Mouse (Mus musculus) embryo, embryonic 9.5 days (tissue): ENCODE results near the gene Gcsh.

Experiments
- DNase-seq: peaks from one replicate; pipeline ENCODE4 v3.0.0-alpha.2; 2017; ENCODE audit errors: extremely low spot score

Gcsh gene

GRCm38 (mm10) chr8:116993095-116993867, at the start of gene Gcsh:
Gene Gcsh, minus strand, starts transcription at chr8:116993537.
- peak; percentile 99 for DNase-seq

GRCm38 (mm10) chr8:117039843-117040242, 46.5 kb upstream of the Gcsh start:
- DNase-seq, result no peak

DNA sequence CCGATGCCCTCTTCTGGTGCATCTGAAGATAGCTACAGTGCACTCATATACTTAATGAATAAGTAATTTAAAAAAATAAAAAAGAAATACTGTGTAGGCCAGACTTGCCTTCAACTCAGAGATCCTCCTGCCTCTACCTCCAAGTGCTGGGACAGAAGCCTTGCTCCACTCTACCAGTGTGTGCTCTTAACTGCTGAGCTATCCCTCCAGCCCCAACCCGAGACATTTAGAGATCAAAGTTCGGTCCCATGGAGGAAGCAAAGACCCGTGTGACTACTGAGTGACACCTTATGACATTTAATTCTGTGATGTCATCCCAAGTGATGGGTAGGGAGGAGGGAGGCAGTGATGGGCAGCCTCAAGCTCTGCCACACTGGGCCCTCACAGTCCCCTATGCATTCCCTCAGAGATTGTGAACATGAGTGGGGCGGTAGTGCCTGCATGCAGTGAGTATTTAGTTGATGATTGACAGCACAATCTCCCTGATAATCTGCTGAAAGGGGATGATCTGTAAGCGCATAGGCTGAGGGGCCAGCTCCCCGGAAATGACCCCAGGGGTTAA, 44.1 kb upstream of the Gcsh start:
- DNase-seq, result no peak

GRCm38 (mm10) chr8:117033393-117033792, 40.1 kb upstream of the Gcsh start:
- DNase-seq, result no peak

DNA sequence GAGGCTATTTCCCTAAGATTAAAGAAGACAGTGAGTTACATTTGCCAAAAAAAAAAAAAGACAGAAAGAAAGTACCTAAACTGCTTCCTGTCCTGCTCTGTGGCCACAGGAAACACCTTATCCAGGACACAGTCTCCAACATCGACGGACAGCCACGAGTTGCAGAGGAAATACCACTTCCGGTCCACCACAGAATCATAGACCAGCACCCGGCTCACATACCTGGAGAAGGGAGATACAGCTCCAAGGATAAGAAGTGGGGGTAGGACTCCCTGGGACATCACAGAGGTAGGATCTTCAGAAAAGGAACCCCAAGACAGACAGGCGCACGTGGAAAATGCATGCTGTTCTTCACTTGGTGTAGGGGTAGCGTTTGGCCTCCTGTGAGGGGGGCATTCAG, 39.3 kb upstream of the Gcsh start:
- DNase-seq, result no peak

DNA sequence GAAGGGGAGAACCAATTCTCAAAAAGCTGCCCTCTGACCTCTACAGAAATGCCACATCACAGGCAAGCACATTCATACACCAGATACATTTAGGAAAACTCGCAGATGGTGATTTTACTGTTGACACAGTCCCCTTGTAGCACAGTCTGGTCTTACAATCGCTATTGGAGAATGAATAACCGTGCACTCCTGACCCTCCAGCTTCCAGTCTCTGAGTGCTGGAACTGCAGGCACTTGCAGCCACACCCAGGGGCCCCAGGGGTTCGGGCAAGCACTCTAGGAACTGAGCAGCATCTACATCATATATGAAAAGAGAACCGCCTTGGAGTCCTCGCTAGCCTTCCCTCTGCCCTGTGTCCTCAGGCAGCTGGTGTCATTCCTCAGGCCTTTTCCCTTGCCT, 38.1 kb upstream of the Gcsh start:
- no peak for DNase-seq

DNA sequence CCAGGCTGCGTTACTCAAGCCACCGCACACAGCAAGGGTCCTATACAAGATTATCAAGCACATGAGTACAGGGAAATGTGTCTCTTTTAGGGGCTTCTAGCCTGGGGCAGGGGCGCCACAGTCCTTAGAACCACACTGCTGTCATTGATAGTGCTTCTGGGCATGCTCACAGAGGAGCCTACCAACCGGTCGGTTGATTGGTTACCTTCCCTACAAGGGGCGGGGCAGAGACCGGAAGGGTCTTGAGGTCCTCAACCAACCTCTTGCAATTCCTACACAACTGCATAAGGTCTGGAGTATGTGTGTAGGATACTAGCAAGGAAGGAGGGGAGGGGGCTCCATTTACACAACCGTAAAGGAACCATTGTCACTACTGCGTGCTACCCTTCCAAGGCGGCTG, 35.3 kb upstream of the Gcsh start:
- no peak for DNase-seq

- DNase-seq, result no peak
Observed at GRCm38 (mm10) chr8:117027601-117028000, 34.3 kb upstream of the Gcsh start.

DNA sequence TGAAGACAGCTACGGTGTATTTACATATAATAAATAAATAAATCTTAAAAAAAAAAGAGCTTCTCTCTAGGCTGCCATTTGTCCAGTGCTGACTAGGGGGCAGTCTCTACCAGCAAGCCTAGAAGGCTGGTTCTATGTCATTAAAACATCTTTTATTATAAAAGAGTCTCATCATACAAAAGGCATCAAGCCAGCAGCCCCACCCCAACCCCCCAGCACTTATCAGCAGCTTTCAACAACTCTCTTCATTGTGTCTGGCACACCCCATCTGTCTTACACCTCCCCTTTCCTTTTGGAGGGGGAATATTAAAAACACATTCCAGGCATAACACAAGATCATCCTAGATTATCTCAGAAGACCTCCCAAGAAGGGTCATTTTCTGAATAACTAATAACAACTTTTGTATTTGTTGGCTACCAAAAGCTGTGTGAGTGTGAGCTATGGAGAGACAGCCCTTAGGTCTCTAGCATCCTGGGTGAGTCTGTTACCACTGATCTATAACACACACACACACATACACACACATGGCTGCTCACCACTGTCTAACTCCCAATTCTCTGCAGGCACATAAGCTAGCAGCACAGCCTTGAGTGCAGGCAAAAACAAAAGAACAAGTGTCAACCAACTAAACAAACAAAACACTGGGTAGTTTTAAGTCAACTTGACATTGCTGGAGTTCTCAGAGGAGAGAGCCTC, 29.1 kb upstream of the Gcsh start:
- no peak for DNase-seq

GRCm38 (mm10) chr8:117019323-117020275, 26.3 kb upstream of the Gcsh start:
- DNase-seq, result no peak

DNA sequence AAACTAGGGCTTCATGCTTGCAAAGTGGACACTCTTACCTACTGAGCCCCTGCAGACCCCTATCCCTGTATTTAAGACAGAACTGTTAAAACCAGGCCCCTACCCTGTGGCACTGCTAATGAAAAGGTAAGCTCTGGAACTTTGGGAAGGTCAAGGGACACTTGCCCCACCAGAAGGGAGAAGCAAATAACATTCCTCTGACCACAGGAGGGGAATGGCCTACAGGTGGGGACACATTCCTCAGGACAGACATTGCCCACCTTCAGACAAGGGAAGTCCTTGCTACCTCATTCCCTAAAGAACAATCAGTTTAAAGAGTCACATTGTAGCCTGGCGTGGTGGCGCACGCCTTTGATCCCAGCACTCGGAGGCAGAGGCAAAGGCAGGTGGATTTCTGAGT, 24.6 kb upstream of the Gcsh start:
- no peak for DNase-seq

DNA sequence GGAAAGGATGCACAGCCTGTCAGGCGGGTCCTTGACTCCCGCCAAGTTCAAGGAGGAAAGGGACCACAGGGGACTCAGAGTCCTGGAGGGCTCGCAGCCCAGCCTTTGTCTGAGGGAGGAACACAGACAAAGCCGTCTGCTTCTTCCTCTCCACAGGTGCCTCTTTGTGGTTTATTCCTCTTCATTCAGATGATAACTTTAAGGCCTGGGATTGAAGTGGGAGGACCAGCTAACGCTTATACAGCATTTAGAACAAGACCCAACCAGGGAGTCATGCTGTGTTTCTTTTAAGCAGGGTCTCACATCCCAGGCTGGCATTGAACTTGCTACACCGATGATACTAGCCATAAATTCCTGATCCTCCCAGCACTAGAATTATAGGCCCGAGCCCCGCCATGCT, 23.7 kb upstream of the Gcsh start:
- DNase-seq, result no peak

DNA sequence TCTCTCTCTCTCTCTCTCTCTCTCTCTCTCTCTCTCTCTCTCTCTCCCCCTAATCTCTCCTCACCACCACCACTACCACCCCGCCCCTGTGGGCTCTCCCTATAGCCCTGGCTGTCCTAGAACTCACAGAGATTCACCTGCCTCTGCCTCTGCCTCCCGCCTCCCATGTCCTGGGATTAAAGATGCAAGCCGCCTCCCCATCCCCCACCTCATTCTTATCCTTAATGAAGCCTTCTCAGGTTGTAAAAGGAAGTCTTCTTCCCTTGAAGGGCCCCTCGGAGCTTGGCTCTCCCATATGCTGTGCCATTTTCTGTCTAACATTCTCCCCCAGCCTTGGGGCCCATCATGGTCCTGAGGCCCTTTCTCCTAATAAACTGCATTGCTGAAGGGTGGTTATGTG, 22.3 kb upstream of the Gcsh start:
- no peak for DNase-seq

- DNase-seq, result no peak
Observed at GRCm38 (mm10) chr8:117011366-117011765, 18.0 kb upstream of the Gcsh start.

GRCm38 (mm10) chr8:116994016-116994716, 829 bp upstream of the Gcsh start:
- no peak for DNase-seq

- no peak for DNase-seq
Observed at GRCm38 (mm10) chr8:116992176-116992971, 963 bp downstream of the Gcsh start.

DNA sequence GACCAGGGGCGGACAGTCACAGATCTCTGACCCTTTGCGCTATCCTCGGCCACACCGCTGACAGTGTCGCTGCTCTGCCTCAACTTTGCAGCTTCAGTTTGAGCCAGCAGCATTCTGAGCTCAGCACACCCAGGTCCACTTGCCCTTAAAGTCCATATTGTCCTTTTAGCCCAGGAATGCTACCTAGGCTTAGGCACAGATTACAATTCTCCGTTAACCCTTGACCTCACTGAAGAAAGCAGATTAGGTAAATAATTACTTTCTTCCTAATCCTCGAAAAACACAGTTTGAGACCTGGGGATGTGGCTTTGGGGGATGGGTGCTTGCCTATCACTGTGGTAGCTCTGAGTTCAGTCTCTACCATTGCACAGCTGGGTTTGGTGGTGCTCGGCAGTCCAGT, 2.1 kb downstream of the Gcsh start:
- no peak for DNase-seq

GRCm38 (mm10) chr8:116989842-116990241, 3.5 kb downstream of the Gcsh start:
- no peak for DNase-seq

- peak; percentile 65 for DNase-seq
Observed at GRCm38 (mm10) chr8:116980117-116980516, 13.2 kb downstream of the Gcsh start.

DNA sequence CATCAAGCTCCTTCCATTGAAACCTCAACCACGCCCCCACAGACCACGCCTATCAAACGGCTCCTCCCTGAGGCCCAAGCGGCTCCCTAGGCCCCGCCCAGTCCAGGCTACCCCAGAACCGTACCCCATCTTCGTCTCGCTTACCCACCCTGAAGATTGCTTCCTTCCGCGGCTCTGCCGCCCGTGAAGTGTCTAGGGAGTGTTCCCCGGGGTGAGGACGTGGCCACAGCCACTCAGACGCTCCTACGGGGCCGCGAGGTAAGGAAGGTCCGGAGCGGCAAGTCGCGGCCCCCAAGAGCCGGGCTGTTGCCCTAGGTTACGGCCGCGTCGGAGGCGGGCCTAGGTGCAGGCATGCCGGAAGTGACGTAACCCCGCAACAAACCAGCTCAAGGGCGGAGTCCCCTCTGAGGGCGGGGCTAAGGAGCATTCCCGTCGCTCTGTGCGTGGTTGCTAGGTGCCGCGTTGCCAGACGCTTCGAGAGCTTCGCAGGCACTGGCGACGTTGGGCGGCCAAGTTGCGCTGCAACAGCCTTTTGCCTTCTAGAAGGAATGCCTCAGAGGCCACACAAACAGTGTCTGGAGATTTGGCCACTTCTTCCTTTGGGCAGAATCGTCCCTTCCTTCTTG, 14.6 kb downstream of the Gcsh start, which contains the start of gene 1700030J22Rik:
Gene 1700030J22Rik (minus strand): TSS at position 329 of the 626 bp plus-strand sequence.
- DNase-seq, result peak; percentile 99
